Mouse (Mus musculus): ENCODE measurements around the gene Olfr705. TPM values are rescaled to one million over a fixed set of nuclear protein-coding genes. Genes with fewer than 3 reads are reported as not detected.
"Not testable (repeated sequence)": the region's sequence is repeated elsewhere in the genome, so short reads cannot be mapped to it uniquely, and the experiment has no call there.

Olfr705 gene
- total RNA-seq (2021), result not detected

DNA sequence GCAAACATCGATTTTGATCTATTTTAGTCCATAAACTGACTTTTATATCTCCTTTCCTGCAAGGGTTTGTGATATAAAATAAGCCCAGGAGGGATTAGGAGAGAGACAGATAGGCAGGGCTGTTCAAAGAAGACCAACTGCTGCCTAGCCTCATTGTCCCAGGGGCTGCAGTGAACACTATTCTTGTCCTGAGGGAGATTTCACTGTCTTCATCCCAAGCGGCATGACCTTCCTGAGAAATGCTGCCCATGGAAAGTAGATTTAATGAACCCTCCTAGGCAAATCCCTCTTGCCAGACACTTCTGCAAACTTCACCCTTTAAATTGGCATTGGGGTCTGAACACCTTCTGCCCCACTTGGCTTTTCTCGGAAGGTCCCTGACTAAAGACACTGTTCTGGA lies at the start of gene Olfr705:
TSS of gene Olfr705 (minus strand) at position 101 of the 400 bp plus-strand sequence.
- DNase-seq, result no peak

DNA sequence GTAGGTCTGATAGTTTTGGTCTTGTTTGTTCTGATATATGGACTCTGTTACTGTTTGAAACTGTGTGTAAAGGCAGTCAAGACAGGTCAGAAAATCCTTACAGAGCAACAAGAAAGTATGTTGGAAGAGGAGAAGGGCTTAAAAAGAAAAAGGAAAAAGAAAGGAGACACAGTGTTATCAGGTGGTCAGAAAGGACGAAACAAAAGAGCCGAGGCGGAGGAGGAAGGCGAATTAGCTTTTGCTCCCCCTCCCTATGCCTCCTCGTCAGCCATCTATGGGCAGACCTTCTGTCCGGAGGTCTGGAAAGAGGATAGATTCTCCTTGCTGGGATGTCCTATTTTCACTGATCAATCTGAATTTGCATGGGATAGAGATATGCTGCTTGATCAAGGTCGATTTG lies 44.3 kb upstream of the Olfr705 start:
- peak; percentile 5 for DNase-seq

DNA sequence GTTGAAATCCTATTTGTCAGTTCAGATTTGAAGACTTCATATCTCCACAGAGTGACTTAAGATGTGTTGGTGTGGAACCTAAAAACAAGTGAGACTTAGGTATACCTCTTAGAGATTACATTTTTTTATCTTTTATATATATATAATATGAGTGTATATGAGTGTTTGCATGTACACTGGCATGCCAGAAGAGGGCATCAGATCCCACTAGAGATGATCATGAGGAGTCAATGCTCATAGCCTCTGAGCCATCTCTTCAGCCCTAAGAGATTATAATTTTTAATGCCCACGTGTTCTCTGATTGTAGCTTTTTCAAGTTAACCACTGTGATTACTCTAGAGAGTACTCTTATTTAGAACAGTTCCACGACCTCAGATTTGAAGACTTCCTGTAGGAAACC lies 31.0 kb upstream of the Olfr705 start, which contains the start of gene Olfr1532-ps1:
TSS of gene Olfr1532-ps1 (plus strand) at position 326 of the 400 bp plus-strand sequence.
- DNase-seq, result no peak

DNA sequence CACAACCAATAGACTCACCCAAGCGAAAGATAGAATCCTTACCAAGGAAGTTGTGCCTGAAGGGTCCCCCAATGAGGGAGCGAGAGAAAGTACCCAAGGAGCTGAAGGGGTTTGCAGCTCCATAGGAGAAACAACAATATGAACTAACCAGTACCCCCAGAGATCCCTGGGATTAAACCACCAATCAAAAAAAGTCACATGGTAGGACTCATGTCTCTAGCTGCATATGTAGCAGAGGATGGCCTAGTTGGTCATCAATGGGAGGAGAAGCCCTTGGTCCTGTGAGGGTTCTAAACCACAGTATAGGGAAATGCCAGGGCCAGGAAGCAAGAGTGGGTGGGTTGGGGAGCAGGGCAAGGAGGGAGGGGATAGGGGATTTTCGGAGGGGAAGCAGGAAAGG lies 24.4 kb upstream of the Olfr705 start, which contains the start of gene Olfr707:
TSS of gene Olfr707 (minus strand) at position 101 of the 400 bp plus-strand sequence.
- not testable (repeated sequence) for DNase-seq

DNA sequence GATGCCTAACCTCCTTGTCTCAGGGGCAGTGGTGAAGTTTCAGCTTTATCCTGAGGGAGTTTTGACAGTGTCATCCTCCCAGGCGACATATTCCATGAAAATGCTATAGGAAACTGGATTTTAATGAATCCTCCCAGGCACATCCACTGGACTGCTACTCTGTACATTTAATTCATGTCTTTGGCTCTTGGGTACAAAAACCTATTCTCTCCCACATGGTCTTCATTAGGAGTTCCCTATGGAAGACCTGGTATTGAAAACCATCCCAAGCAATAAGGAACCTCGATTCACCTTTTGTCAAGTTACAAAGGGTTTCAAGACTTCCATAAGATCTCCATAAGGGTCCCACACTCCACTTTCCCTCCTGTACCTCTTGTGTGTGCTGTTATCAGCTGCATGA lies 11.4 kb upstream of the Olfr705 start, which contains the start of gene Olfr706:
TSS of gene Olfr706 (minus strand) at position 101 of the 400 bp plus-strand sequence.
- DNase-seq, result no peak

DNA sequence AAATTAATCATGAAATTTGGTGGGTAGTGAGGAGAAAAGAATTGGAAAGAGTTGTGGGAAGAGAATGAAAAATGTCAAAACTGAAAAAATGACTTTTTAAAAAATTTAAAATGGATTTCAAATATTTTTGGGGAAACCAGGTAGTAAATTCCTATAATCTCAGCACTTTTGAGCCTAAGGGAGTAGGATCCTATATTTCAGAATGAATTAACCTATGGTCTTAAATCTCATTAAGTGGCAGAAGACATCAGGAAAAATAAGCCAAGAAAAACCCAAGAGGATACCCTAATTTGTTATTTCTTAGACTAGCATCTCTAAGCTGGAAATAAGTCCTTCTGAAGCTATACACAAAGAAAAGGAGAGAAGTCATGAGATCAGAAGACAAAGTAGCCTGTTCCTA lies 13.8 kb downstream of the Olfr705 start, which contains the start of gene Olfr704:
TSS of gene Olfr704 (plus strand) at position 301 of the 400 bp plus-strand sequence.
- DNase-seq, result no peak

DNA sequence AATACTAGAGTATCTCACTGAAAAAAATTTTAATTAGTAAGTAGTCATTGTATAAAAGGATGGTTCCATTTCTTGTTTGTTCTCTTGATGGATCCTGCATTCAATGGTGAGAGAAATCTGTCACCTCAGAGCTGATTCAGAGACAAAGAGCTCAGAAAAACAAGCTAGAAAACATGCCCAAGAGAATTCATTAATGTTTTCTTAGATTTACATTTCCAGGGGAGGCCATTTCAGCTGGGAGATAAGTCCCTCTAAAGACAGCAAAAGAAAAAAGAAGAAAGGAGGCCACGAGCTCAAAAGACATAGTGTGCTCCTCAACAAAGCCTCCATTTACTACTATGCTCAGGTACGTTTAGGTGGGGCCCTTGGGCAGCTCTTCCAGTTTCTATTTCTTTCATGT lies 33.6 kb downstream of the Olfr705 start, which contains the start of gene Olfr703:
TSS of gene Olfr703 (plus strand) at position 301 of the 400 bp plus-strand sequence.
- DNase-seq, result no peak

DNA sequence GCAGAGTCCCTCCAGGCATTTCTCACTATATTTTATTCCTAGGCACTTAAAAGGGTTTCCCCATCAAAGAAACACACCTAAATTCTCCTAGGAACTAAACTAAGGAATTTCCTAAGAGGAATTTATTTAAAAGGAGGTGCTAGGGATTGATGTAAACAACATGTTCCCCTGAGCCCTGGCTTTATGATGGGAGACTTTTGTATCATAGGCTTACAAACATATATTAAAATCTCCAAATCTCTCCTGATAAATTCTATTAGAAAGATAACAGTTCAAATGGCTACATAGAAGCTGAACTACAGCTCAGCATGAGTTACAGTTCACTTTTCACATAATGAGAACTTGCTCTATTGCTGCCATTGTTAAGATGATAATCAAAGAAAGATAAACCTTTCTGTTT lies 42.9 kb downstream of the Olfr705 start, which contains the start of gene Olfr702:
TSS of gene Olfr702 (minus strand) at position 101 of the 400 bp plus-strand sequence.
- no peak for DNase-seq

Other genes with a start within 250 kb of the Olfr705 start
- not detected for gene Olfr693, start 196.3 kb downstream of the Olfr705 start, total RNA-seq (2021)
- gene Olfr694, start 185.1 kb downstream of the Olfr705 start, total RNA-seq (2021), result not detected
- not detected for gene Olfr695, start 160.5 kb downstream of the Olfr705 start, total RNA-seq (2021)
- gene Olfr697, start 134.4 kb downstream of the Olfr705 start, total RNA-seq (2021), result not detected
- not detected for gene Olfr698, start 121.5 kb downstream of the Olfr705 start, total RNA-seq (2021)
- not detected for gene Olfr699, start 83.7 kb downstream of the Olfr705 start, total RNA-seq (2021)
- gene Olfr700, start 68.1 kb downstream of the Olfr705 start, total RNA-seq (2021), result not detected
- gene Olfr701, start 62.8 kb downstream of the Olfr705 start, total RNA-seq (2021), result not detected
- gene Olfr702, start 43.0 kb downstream of the Olfr705 start, total RNA-seq (2021), result not detected
- gene Olfr703, start 33.5 kb downstream of the Olfr705 start, total RNA-seq (2021), result not detected
- not detected for gene Olfr704, start 13.7 kb downstream of the Olfr705 start, total RNA-seq (2021)
- gene Olfr706, start 11.3 kb upstream of the Olfr705 start, total RNA-seq (2021), result not detected
- not detected for gene Olfr707, start 24.4 kb upstream of the Olfr705 start, total RNA-seq (2021)
- not detected for gene Olfr1532-ps1, start 31.1 kb upstream of the Olfr705 start, total RNA-seq (2021)
- under 1 TPM in 1 of 2 experiments, not detected in 1; 0.07 TPM for gene Olfr709-ps1, start 55.3 kb upstream of the Olfr705 start, total RNA-seq (2021)
- not detected for gene Olfr710, start 71.4 kb upstream of the Olfr705 start, total RNA-seq (2021)
- not detected for gene Olfr6, start 87.0 kb upstream of the Olfr705 start, total RNA-seq (2021)
- gene Olfr711, start 98.6 kb upstream of the Olfr705 start, total RNA-seq (2021), result not detected
- gene Olfr2, start 129.2 kb upstream of the Olfr705 start, total RNA-seq (2021), result not detected
- gene Olfr713, start 154.3 kb upstream of the Olfr705 start, total RNA-seq (2021), result not detected
- not detected for gene Olfr714, start 194.1 kb upstream of the Olfr705 start, total RNA-seq (2021)
- gene Olfr17, start 216.3 kb upstream of the Olfr705 start, total RNA-seq (2021), result not detected
- not detected for gene Olfr715b, start 233.5 kb upstream of the Olfr705 start, total RNA-seq (2021)